ENCODE assay signal across 13 mouse cellular contexts in genomic region chr3:138198722-138199068, GRCm38 (mm10). TPM values are rescaled to one million over a fixed set of nuclear protein-coding genes. Genes with fewer than 3 reads are reported as not detected.
DNase-seq lines count a peak whose midpoint lies in the region; ATAC-seq lines count a peak whose summit lies in the region.
"Had no signal": no experiment of that assay in that cellular context is flagged by ENCODE, and none has a peak within 500 bp of the region (broad histone marks: within the 10 kb centered on the region; RNA-seq: fewer than 3 reads in every experiment).

No protein-coding gene starts in this region.

- peak overlapping the region; percentile 61 for H3K9ac ChIP-seq in kidney, embryonic 16.5 days (replicated peaks; ENCODE audit: low read length)
- peak overlapping the region; percentile 40; the same call in 1 of the 2 replicates for H3K9ac ChIP-seq in forebrain, embryonic 12.5 days
- peak overlapping the region; percentile 56; the same call in 1 of the 2 replicates for H3K9ac ChIP-seq in hindbrain, embryonic 15.5 days
- H3K9ac ChIP-seq in midbrain, embryonic 14.5 days (replicated peaks; ENCODE audit: low read length) = 0 out of 2 replicates have a peak overlapping the region, but pooled peaks have one; percentile 46

- no peaks in the 10 kb centered on the region for H3K4me1 ChIP-seq in kidney, embryonic 16.5 days (ENCODE audit: insufficient read depth, low read length)
- H3K4me1 ChIP-seq in forebrain, embryonic 12.5 days = peaks cover 3% of the 10 kb centered on the region
- H3K4me1 ChIP-seq in hindbrain, embryonic 15.5 days (replicated peaks) = peaks cover 4% of the 10 kb centered on the region; the same call in 1 of the 2 replicates
- no peaks in the 10 kb centered on the region for H3K4me1 ChIP-seq in midbrain, embryonic 14.5 days (ENCODE audit: control insufficient read depth, insufficient read depth, low read length)

- DNase-seq in kidney, postnatal 25 days = no peak
- DNase-seq in midbrain, embryonic 14.5 days = no peak
- no peak for DNase-seq in urinary bladder, adult 18-20 months (ENCODE audit: low spot score in 2 of 2)
- no peak for DNase-seq in frontal cortex, postnatal 10 days (ENCODE audit: low spot score in 2 of 2)
- no peak for DNase-seq in layer of hippocampus, adult 18-20 months (ENCODE audit: low spot score in 2 of 2)

- no peaks in the 10 kb centered on the region for H3K9me3 ChIP-seq in kidney, embryonic 16.5 days (ENCODE audit: low read length)
- no peaks in the 10 kb centered on the region for H3K9me3 ChIP-seq in forebrain, embryonic 12.5 days
- no peaks in the 10 kb centered on the region for H3K9me3 ChIP-seq in hindbrain, embryonic 15.5 days
- no peaks in the 10 kb centered on the region for H3K9me3 ChIP-seq in midbrain, embryonic 14.5 days (ENCODE audit: control insufficient read depth, low read length)

- H3K27me3 ChIP-seq in kidney, embryonic 16.5 days (ENCODE audit: insufficient read depth, low read length) = no peaks in the 10 kb centered on the region
- no peaks in the 10 kb centered on the region for H3K27me3 ChIP-seq in forebrain, embryonic 12.5 days
- H3K27me3 ChIP-seq in hindbrain, embryonic 15.5 days = no peaks in the 10 kb centered on the region
- H3K27me3 ChIP-seq in midbrain, embryonic 14.5 days (ENCODE audit: control insufficient read depth, insufficient read depth, low read length) = no peaks in the 10 kb centered on the region

- H3K27ac ChIP-seq in kidney, embryonic 16.5 days (ENCODE audit: low read length) = no peak overlapping the region
- H3K27ac ChIP-seq in forebrain, embryonic 12.5 days = no peak overlapping the region
- H3K27ac ChIP-seq in hindbrain, embryonic 15.5 days (replicated peaks) = peak overlapping the region; percentile 54; the same call in 1 of the 2 replicates
- H3K27ac ChIP-seq in midbrain, embryonic 14.5 days (replicated peaks; ENCODE audit: low read depth, low read length) = no peak overlapping the region

- no peak overlapping the region for H3K4me3 ChIP-seq in kidney, embryonic 16.5 days (ENCODE audit: low read length)
- no peak overlapping the region for H3K4me3 ChIP-seq in forebrain, embryonic 12.5 days (replicated peaks)
- peak overlapping the region; percentile 35; the same call in 1 of the 2 replicates for H3K4me3 ChIP-seq in hindbrain, embryonic 15.5 days
- H3K4me3 ChIP-seq in midbrain, embryonic 14.5 days (replicated peaks; ENCODE audit: low read depth, low read length) = 0 out of 2 replicates have a peak overlapping the region, but pooled peaks have one; percentile 24

- ATAC-seq in kidney, embryonic 16.5 days (ENCODE audit: low FRiP score, low TSS enrichment) = 0 out of 2 replicates have a peak, but pooled peaks have one; percentile 32
- no peak for ATAC-seq in forebrain, embryonic 12.5 days (ENCODE audit: low FRiP score)
- no peak; the same call in 1 of the 2 replicates for ATAC-seq in hindbrain, embryonic 15.5 days (ENCODE audit: low FRiP score, low read depth)
- 0 out of 2 replicates have a peak, but pooled peaks have one; percentile 35 for ATAC-seq in midbrain, embryonic 14.5 days (ENCODE audit: low FRiP score, low TSS enrichment)

- WGBS in kidney, embryonic 16.5 days = 70% methylated on average over 7 of the region's 7 CpGs
- WGBS in forebrain, embryonic 12.5 days = 81% methylated on average over 7 of the region's 7 CpGs
- 62% methylated on average over 7 of the region's 7 CpGs for WGBS in hindbrain, embryonic 15.5 days
- 71% methylated on average over 7 of the region's 7 CpGs for WGBS in midbrain, embryonic 14.5 days

- no peaks in the 10 kb centered on the region for H3K36me3 ChIP-seq in kidney, embryonic 16.5 days (ENCODE audit: insufficient read depth, low read length)
- H3K36me3 ChIP-seq in forebrain, embryonic 12.5 days (replicated peaks) = no peaks in the 10 kb centered on the region
- no peaks in the 10 kb centered on the region for H3K36me3 ChIP-seq in hindbrain, embryonic 15.5 days
- no peaks in the 10 kb centered on the region for H3K36me3 ChIP-seq in midbrain, embryonic 14.5 days (ENCODE audit: control insufficient read depth, insufficient read depth, low read length)

- H3K4me2 ChIP-seq in kidney, embryonic 16.5 days (replicated peaks; ENCODE audit: low read depth, low read length) = peak overlapping the region; percentile 53
- H3K4me2 ChIP-seq in forebrain, embryonic 12.5 days = peak overlapping the region; percentile 34
- peak overlapping the region; percentile 61 for H3K4me2 ChIP-seq in hindbrain, embryonic 15.5 days
- peak overlapping the region; percentile 59 for H3K4me2 ChIP-seq in midbrain, embryonic 14.5 days (ENCODE audit: low read length)

RNA-seq across cellular contexts. Expression of gene 4930579F01Rik, which starts 5.1 kb away (rescaled TPM):
- polyA plus RNA-seq in kidney, embryonic 16.5 days (2015; fragmentation: Nextera tagmentation; extraction: Ambion mirVana) = 0.10 and 0.21 TPM in 2 replicates
- not detected in 2 replicates for polyA plus RNA-seq in forebrain, embryonic 12.5 days (2016; fragmentation: Nextera tagmentation; extraction: Ambion mirVana)
- polyA plus RNA-seq in hindbrain, embryonic 15.5 days (2015; fragmentation: Nextera tagmentation; extraction: Ambion mirVana) = 0.09 TPM in 1 of 2 replicates, not detected in the other
- polyA plus RNA-seq in midbrain, embryonic 14.5 days (2014; fragmentation: Nextera tagmentation; extraction: Ambion mirVana) = not detected in 2 replicates
- not detected for total RNA-seq in layer of hippocampus, adult 18-20 months (2021)
- total RNA-seq: adrenal gland, postnatal 14 days; left cerebral cortex, adult 18-20 months had no signal
- polyA plus RNA-seq: CD4-positive, CD25-positive, alpha-beta regulatory T cell, adult 4 months; heart, embryonic 14.5 days; liver, embryonic 11.5 days had no signal

RNA-seq across cellular contexts. Expression of gene Adh7, which starts 18.9 kb away (rescaled TPM):
- polyA plus RNA-seq in kidney, embryonic 16.5 days (2015; fragmentation: Nextera tagmentation; extraction: Ambion mirVana) = 0.46 and 0.66 TPM in 2 replicates
- 0.17 TPM in 1 of 2 replicates, not detected in the other for polyA plus RNA-seq in forebrain, embryonic 12.5 days (2016; fragmentation: Nextera tagmentation; extraction: Ambion mirVana)
- 0.46 and 0.62 TPM in 2 replicates for polyA plus RNA-seq in hindbrain, embryonic 15.5 days (2015; fragmentation: Nextera tagmentation; extraction: Ambion mirVana)
- polyA plus RNA-seq in midbrain, embryonic 14.5 days (2014; fragmentation: Nextera tagmentation; extraction: Ambion mirVana) = 1.1 and 1.4 TPM in 2 replicates
- total RNA-seq in layer of hippocampus, adult 18-20 months (2021) = under 1 TPM in 1 of 2 experiments, not detected in 1; 0.10 TPM
- total RNA-seq: left cerebral cortex, adult 18-20 months had no signal
- polyA plus RNA-seq: CD4-positive, CD25-positive, alpha-beta regulatory T cell, adult 4 months; heart, embryonic 14.5 days had no signal

RNA-seq across cellular contexts. Expression of gene Mttp, which starts 53.9 kb away (rescaled TPM):
- 7.6 and 8.1 TPM in 2 replicates for polyA plus RNA-seq in kidney, embryonic 16.5 days (2015; fragmentation: Nextera tagmentation; extraction: Ambion mirVana)
- polyA plus RNA-seq in forebrain, embryonic 12.5 days (2016; fragmentation: Nextera tagmentation; extraction: Ambion mirVana) = 13.4 and 14.1 TPM in 2 replicates
- polyA plus RNA-seq in hindbrain, embryonic 15.5 days (2015; fragmentation: Nextera tagmentation; extraction: Ambion mirVana) = 7.9 and 9.5 TPM in 2 replicates
- polyA plus RNA-seq in midbrain, embryonic 14.5 days (2014; fragmentation: Nextera tagmentation; extraction: Ambion mirVana) = 6.6 and 7.0 TPM in 2 replicates
- total RNA-seq in layer of hippocampus, adult 18-20 months (2021) = 1 to 10 TPM; 6.8 to 7.1 TPM

RNA-seq across cellular contexts. Expression of gene Trmt10a, which starts 55.4 kb away (rescaled TPM):
- 11.8 and 12.5 TPM in 2 replicates for polyA plus RNA-seq in kidney, embryonic 16.5 days (2015; fragmentation: Nextera tagmentation; extraction: Ambion mirVana)
- polyA plus RNA-seq in forebrain, embryonic 12.5 days (2016; fragmentation: Nextera tagmentation; extraction: Ambion mirVana) = 13.7 and 14.5 TPM in 2 replicates
- polyA plus RNA-seq in hindbrain, embryonic 15.5 days (2015; fragmentation: Nextera tagmentation; extraction: Ambion mirVana) = 6.9 and 7.4 TPM in 2 replicates
- 7.6 and 10.1 TPM in 2 replicates for polyA plus RNA-seq in midbrain, embryonic 14.5 days (2014; fragmentation: Nextera tagmentation; extraction: Ambion mirVana)
- 1 to 10 TPM; 4.6 to 5.1 TPM for total RNA-seq in layer of hippocampus, adult 18-20 months (2021)

Comparison
In these comparisons a context has a peak if more than half of its experiments do, and no peak if none do; other contexts are left out.
1. ATAC-seq: peak in kidney, embryonic 16.5 days (single experiment) and midbrain, embryonic 14.5 days (single experiment); none in forebrain, embryonic 12.5 days (single experiment) and hindbrain, embryonic 15.5 days (single experiment).
2. H3K4me3 ChIP-seq: peak in hindbrain, embryonic 15.5 days (single experiment) and midbrain, embryonic 14.5 days (single experiment); none in kidney, embryonic 16.5 days (single experiment) and forebrain, embryonic 12.5 days (single experiment).
3. Peak in every context shown above with its lines, with median percentiles within 50 percentile points of each other: H3K4me2 ChIP-seq and H3K9ac ChIP-seq.